In genomic region chr14:121521709-121522108, GRCm38 (mm10) we compare ENCODE assay signal across 12 mouse cellular contexts. TPM values are rescaled to one million over a fixed set of nuclear protein-coding genes. Genes with fewer than 3 reads are reported as not detected.
A peak's percentile ranks its signal among the peaks of the same experiment; 100 is the strongest.
DNase-seq lines count a peak whose midpoint lies in the region; ATAC-seq lines count a peak whose summit lies in the region.
"Had no signal": no experiment of that assay in that cellular context is flagged by ENCODE, and none has a peak within 500 bp of the region (broad histone marks: within the 10 kb centered on the region; RNA-seq: fewer than 3 reads in every experiment).

No protein-coding gene starts in this region.

- H3K9ac ChIP-seq in hindbrain, embryonic 14.5 days, result no peak overlapping the region
- H3K9ac ChIP-seq in hindbrain, embryonic 16.5 days (ENCODE audit: low read depth, low read length), result no peak overlapping the region
- H3K9ac ChIP-seq in midbrain, embryonic 16.5 days (ENCODE audit: low read depth, low read length), result no peak overlapping the region

- H3K4me1 ChIP-seq in hindbrain, embryonic 14.5 days (replicated peaks; ENCODE audit: control insufficient read depth, insufficient read depth, low read length), result no peaks in the 10 kb centered on the region
- H3K4me1 ChIP-seq in hindbrain, embryonic 16.5 days (ENCODE audit: control insufficient read depth, insufficient read depth, low read depth, low read length), result no peaks in the 10 kb centered on the region
- H3K4me1 ChIP-seq in midbrain, embryonic 16.5 days (ENCODE audit: control insufficient read depth, insufficient read depth, low read length), result no peaks in the 10 kb centered on the region

- H3K4me2 ChIP-seq in hindbrain, embryonic 14.5 days (replicated peaks), result no peak overlapping the region
- no peak overlapping the region for H3K4me2 ChIP-seq in hindbrain, embryonic 16.5 days (ENCODE audit: low read length)
- H3K4me2 ChIP-seq in midbrain, embryonic 16.5 days (ENCODE audit: low read length), result no peak overlapping the region

- peak; percentile 30 for DNase-seq in hindbrain, embryonic 14.5 days (ENCODE audit: low spot score)
- DNase-seq in adrenal gland, postnatal 14 days, result peak; percentile 48
- peak; percentile 65 for DNase-seq in heart, postnatal 4 days
- peak; percentile 21 for DNase-seq in lung, postnatal 25 days (ENCODE audit: low spot score)
- DNase-seq in spleen, postnatal 36 days (ENCODE audit: low spot score in 2 of 2), result no peak
- no peak for DNase-seq in cerebellum, adult 9-10 months
- DNase-seq: gastrocnemius, adult 2 months; right cerebral cortex, postnatal 25 days had no signal

- no peak overlapping the region for H3K4me3 ChIP-seq in hindbrain, embryonic 14.5 days (replicated peaks; ENCODE audit: low read length)
- H3K4me3 ChIP-seq in hindbrain, embryonic 16.5 days (ENCODE audit: low read length), result no peak overlapping the region
- no peak overlapping the region for H3K4me3 ChIP-seq in midbrain, embryonic 16.5 days (ENCODE audit: low read depth, low read length)
- H3K4me3 ChIP-seq: gastrocnemius, adult 2 months had no signal

- H3K36me3 ChIP-seq in hindbrain, embryonic 14.5 days (replicated peaks; ENCODE audit: control insufficient read depth, insufficient read depth), result no peaks in the 10 kb centered on the region
- no peaks in the 10 kb centered on the region for H3K36me3 ChIP-seq in hindbrain, embryonic 16.5 days (ENCODE audit: control insufficient read depth, insufficient read depth, low read length)
- H3K36me3 ChIP-seq in midbrain, embryonic 16.5 days (ENCODE audit: control insufficient read depth, insufficient read depth, low read length), result no peaks in the 10 kb centered on the region
- H3K36me3 ChIP-seq: G1E had no signal

- H3K27me3 ChIP-seq in hindbrain, embryonic 14.5 days (ENCODE audit: control insufficient read depth, insufficient read depth, low read length), result no peaks in the 10 kb centered on the region
- H3K27me3 ChIP-seq in hindbrain, embryonic 16.5 days (replicated peaks; ENCODE audit: control insufficient read depth, insufficient read depth, low read length), result no peaks in the 10 kb centered on the region
- no peaks in the 10 kb centered on the region for H3K27me3 ChIP-seq in midbrain, embryonic 16.5 days (ENCODE audit: control insufficient read depth, insufficient read depth, low read depth, low read length)

- H3K9me3 ChIP-seq in hindbrain, embryonic 14.5 days (ENCODE audit: control insufficient read depth, low read length), result no peaks in the 10 kb centered on the region
- H3K9me3 ChIP-seq in hindbrain, embryonic 16.5 days (ENCODE audit: control insufficient read depth, low read length), result no peaks in the 10 kb centered on the region
- H3K9me3 ChIP-seq in midbrain, embryonic 16.5 days (replicated peaks; ENCODE audit: control insufficient read depth, low read length, poor library complexity, severe bottlenecking), result no peaks in the 10 kb centered on the region
- H3K9me3 ChIP-seq: G1E had no signal

- no peak overlapping the region for H3K27ac ChIP-seq in hindbrain, embryonic 14.5 days
- no peak overlapping the region for H3K27ac ChIP-seq in hindbrain, embryonic 16.5 days (ENCODE audit: low read depth, low read length)
- no peak overlapping the region for H3K27ac ChIP-seq in midbrain, embryonic 16.5 days (ENCODE audit: low read length)
- H3K27ac ChIP-seq: gastrocnemius, adult 2 months had no signal

- no peak for ATAC-seq in hindbrain, embryonic 14.5 days (ENCODE audit: low FRiP score)
- no peak for ATAC-seq in hindbrain, embryonic 16.5 days
- ATAC-seq in midbrain, embryonic 16.5 days, result no peak

- 82% methylated on average over 4 of the region's 4 CpGs for WGBS in hindbrain, embryonic 14.5 days
- WGBS in hindbrain, embryonic 16.5 days, result 77% methylated on average over 4 of the region's 4 CpGs
- 86% methylated on average over 4 of the region's 4 CpGs for WGBS in midbrain, embryonic 16.5 days

RNA-seq across cellular contexts. Expression of gene Slc15a1, which starts 16.7 kb away (rescaled TPM):
- polyA plus RNA-seq in hindbrain, embryonic 14.5 days (2014; fragmentation: Nextera tagmentation; extraction: Ambion mirVana), result not detected in 2 replicates
- polyA plus RNA-seq in hindbrain, embryonic 16.5 days (2015; fragmentation: Nextera tagmentation; extraction: Ambion mirVana), result 0.09 TPM in 1 of 2 replicates, not detected in the other
- total RNA-seq in adrenal gland, postnatal 14 days (2021), result 0.22 and 0.23 TPM in 2 replicates
- total RNA-seq in heart, postnatal 4 days (2021), result under 1 TPM in 1 of 2 experiments, not detected in 1; 0.12 TPM
- polyA plus RNA-seq in midbrain, embryonic 16.5 days (2015; fragmentation: Nextera tagmentation; extraction: Ambion mirVana), result 0.12 TPM in 1 of 2 replicates, not detected in the other
- total RNA-seq: gastrocnemius, adult 2 months; monocyte, adult 5-6 weeks had no signal
- polyA plus RNA-seq: G1E had no signal

Comparison
In these comparisons a context has a peak if more than half of its experiments do, and no peak if none do; other contexts are left out.
1. DNase-seq: peak in hindbrain, embryonic 14.5 days (single experiment), adrenal gland, postnatal 14 days (single experiment), heart, postnatal 4 days (single experiment) and lung, postnatal 25 days (single experiment); none in spleen, postnatal 36 days (0 of 2) and cerebellum, adult 9-10 months (single experiment).